Mouse (Mus musculus): ENCODE data around the gene Sod1. TPM values are rescaled to one million over a fixed set of nuclear protein-coding genes. Genes with fewer than 3 reads are reported as not detected.

Sod1 gene
- polyA plus RNA-seq (2017; shearing (Covaris generic)), result 105 TPM

GRCm38 (mm10) chr16:90220026-90220891, at the start of gene Sod1:
Gene Sod1, plus strand, starts transcription at chr16:90220754.

Other genes starting within 250 kb of the Sod1 start
- gene Tiam1, start 77.0 kb upstream of the Sod1 start, polyA plus RNA-seq (2017; shearing (Covaris generic)), result 50.9 TPM
- 7.8 TPM for gene Scaf4, start 63.7 kb downstream of the Sod1 start, polyA plus RNA-seq (2017; shearing (Covaris generic))
- 0.11 TPM for gene Hunk, start 165.3 kb downstream of the Sod1 start, polyA plus RNA-seq (2017; shearing (Covaris generic))

Data from CD4-positive, CD25-positive, alpha-beta regulatory T cell, adult 9 weeks (primary cell).